Mouse (Mus musculus) liver, postnatal 0 days (tissue): ENCODE measurements around the gene Olfr516.

Source experiments
- CTCF ChIP-seq: sonication (generic); IDR thresholded peaks from 2 replicates; pipeline ENCODE4 v1.5.1; 2016; ENCODE audit warnings: antibody characterized with exemption, low read depth
- EP300 ChIP-seq: IDR thresholded peaks from 2 replicates; pipeline ENCODE4 v1.6.1; 2016; ENCODE audit warnings: antibody characterized with exemption, low read depth, mild to moderate bottlenecking

GRCm38 (mm10) chr7:108797205-108797933 is 53.0 kb downstream of the Olfr516 start:
- TF ChIP-seq CTCF = no peak
- no peak for TF ChIP-seq EP300
